Mouse (Mus musculus): ENCODE data around the gene Tnk2.

Tnk2 gene

GRCm38 (mm10) chr16:32708457-32709033 lies 64.9 kb downstream of the Tnk2 start:
- no peak for DNase-seq (ENCODE audit: extremely low read depth, insufficient read length, low spot score)

DNA sequence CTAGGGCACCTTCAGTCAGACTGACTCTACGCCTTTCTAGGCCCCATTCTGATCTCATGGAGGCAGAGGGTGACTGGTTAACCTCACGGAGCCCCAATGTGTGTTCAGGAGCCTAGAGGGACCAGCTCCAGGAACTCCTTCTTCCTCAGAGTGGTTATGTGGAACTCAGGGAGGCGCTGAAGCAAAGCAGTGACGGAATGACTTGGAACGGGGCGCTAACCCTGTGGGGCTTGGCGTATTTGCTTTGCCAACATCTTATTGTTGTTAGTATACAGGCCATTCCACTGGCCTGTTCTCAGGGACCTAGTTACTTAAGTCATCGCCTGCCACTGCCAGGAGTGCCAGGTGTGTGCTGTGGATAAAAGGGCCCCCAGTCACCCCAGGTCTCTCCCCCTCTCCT lies 65.4 kb downstream of the Tnk2 start:
- DNase-seq (ENCODE audit: extremely low read depth, insufficient read length, low spot score), result no peak

DNA sequence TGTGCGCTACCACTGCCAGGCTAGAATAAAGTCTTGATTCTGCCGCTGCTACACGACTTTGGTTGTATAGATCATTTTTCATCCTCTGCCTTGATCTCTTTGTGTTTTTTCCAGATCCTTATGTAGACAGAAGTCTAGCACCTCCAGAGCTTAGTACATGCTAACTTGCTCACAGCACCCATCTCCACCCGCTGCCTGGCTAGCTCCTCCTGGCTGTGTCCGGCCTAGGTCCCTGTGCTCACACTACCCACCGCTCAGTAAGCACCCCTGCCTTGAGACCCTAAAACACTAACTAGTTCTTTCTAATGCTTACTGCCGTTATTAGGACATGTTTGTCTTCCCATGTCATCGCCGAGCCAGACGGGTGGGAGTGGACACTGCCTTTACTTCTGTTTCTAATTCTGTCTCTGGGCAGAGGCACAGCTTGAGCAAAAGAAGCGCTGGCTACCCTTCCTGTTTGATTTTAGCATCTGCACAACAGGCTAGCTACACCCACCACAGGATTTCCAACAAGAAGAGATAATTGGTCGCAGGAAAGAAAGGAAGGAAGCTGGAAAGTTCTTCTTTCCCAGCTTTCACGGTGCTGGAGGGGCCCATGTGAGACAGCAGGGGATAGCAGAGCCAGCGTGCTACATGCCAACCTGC lies 66.9 kb downstream of the Tnk2 start:
- no peak for DNase-seq (ENCODE audit: extremely low read depth, insufficient read length, low spot score)

GRCm38 (mm10) chr16:32712202-32712601 lies 68.5 kb downstream of the Tnk2 start:
- no peak for DNase-seq (ENCODE audit: extremely low read depth, insufficient read length, low spot score)

- DNase-seq (ENCODE audit: extremely low read depth, insufficient read length, low spot score), result no peak
Measured at GRCm38 (mm10) chr16:32713556-32713955, 69.9 kb downstream of the Tnk2 start.

- no peak for DNase-seq (ENCODE audit: extremely low read depth, insufficient read length, low spot score)
Measured at GRCm38 (mm10) chr16:32715364-32715763, 71.7 kb downstream of the Tnk2 start.

- DNase-seq (ENCODE audit: extremely low read depth, insufficient read length, low spot score), result no peak
Measured at GRCm38 (mm10) chr16:32723163-32723562, 79.5 kb downstream of the Tnk2 start.

DNA sequence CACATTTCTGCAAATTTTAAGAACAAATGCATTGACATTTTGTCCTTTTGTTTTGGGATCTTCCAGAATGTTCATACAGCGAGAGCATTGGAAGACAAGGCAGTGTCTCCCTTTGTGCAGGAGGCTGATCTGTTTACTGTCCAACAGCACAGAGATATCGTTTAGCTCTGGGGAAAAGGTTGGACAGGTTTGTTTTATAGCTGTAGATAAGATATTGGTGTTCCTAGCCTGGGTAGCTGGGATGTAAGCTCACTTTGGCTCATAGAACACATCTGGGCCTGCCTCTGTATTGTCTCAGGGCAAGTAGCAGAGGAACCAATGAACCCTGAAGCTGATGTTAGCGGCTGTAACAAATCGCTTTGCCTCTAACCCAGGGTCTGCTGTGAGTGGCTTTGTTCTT lies 80.1 kb downstream of the Tnk2 start:
- DNase-seq (ENCODE audit: extremely low read depth, insufficient read length, low spot score), result no peak

DNA sequence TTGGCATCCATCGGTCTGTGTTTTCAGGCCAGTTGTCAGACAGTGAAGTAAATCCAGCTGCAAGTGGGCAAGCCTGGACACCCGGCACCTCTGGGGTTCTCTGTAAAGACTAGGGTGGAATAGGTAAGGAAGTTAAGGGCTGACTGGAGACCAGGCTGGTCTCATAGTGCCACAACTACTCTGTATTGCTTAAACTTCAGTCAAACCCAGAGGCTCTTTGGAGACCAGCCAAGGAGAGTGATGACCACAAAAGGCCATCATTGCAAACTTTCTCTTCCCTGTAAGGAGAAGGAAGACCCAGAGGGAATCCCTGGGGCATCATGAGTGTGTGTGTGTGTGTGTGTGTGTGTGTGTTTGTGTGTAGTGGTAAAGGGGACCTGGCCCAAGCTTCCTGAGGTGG lies 80.6 kb downstream of the Tnk2 start:
- DNase-seq (ENCODE audit: extremely low read depth, insufficient read length, low spot score), result no peak

DNA sequence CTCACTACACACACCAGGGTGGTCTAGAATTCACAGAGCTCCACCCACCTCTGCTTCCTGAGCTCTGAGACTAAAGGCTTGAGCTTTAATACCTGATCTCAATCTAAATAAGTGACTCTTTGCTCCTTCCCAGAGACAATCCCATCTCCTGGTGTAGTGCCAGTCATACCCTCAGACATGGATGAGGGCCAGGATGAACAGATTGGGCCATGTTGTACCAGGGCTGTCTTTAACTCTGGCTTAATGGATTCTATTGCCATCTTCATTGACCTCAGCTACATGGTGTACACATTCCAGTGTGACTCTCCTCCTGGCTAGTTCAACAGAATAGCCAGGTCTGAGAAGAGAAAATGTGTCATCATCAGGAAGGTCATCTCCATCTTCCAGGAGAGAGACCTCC lies 82.8 kb downstream of the Tnk2 start:
- no peak for DNase-seq (ENCODE audit: extremely low read depth, insufficient read length, low spot score)

- DNase-seq (ENCODE audit: extremely low read depth, insufficient read length, low spot score), result peak; percentile 55
Measured at GRCm38 (mm10) chr16:32728240-32728639, 84.6 kb downstream of the Tnk2 start.

GRCm38 (mm10) chr16:32728730-32729129 lies 85.1 kb downstream of the Tnk2 start:
- DNase-seq (ENCODE audit: extremely low read depth, insufficient read length, low spot score), result no peak
